In genomic region chrX:85582517-85582916, GRCm38 (mm10) we compare ENCODE assay signal across 20 mouse cellular contexts.
"Had no signal": no experiment of that assay in that cellular context is flagged by ENCODE, and none has a peak within 500 bp of the region (broad histone marks: within the 10 kb centered on the region; RNA-seq: fewer than 3 reads in every experiment).

No protein-coding gene starts in this region.

- H3K4me1 ChIP-seq: limb, embryonic 12.5 days; limb, embryonic 15.5 days; midbrain, embryonic 10.5 days; midbrain, embryonic 13.5 days had no signal

- H3K9ac ChIP-seq: limb, embryonic 12.5 days; limb, embryonic 15.5 days; midbrain, embryonic 13.5 days had no signal

- H3K36me3 ChIP-seq: limb, embryonic 12.5 days; limb, embryonic 15.5 days; midbrain, embryonic 10.5 days; midbrain, embryonic 13.5 days had no signal

- DNase-seq: kidney, adult 2 months; kidney, postnatal 25 days; layer of hippocampus, adult 9-11 months; left cerebral cortex, postnatal 4 days; lung, adult 2 months; lung, postnatal 14 days; lung, postnatal 4 days; right cerebral cortex, postnatal 4 days; thymus, adult 2 months; thymus, postnatal 14 days; thymus, postnatal 4 days had no signal

- H3K4me3 ChIP-seq: layer of hippocampus, adult 2 months; limb, embryonic 12.5 days; limb, embryonic 15.5 days; midbrain, embryonic 10.5 days; midbrain, embryonic 13.5 days had no signal

- H3K9me3 ChIP-seq: limb, embryonic 12.5 days; limb, embryonic 15.5 days; midbrain, embryonic 10.5 days; midbrain, embryonic 13.5 days had no signal

- H3K4me2 ChIP-seq: limb, embryonic 12.5 days; limb, embryonic 15.5 days; midbrain, embryonic 13.5 days had no signal

- ATAC-seq: intestine, postnatal 0 days; midbrain, embryonic 13.5 days; midbrain, embryonic 16.5 days had no signal

- H3K27ac ChIP-seq: kidney, postnatal 0 days; layer of hippocampus, adult 2 months; limb, embryonic 12.5 days; limb, embryonic 15.5 days; midbrain, embryonic 10.5 days; midbrain, embryonic 13.5 days; stomach, postnatal 0 days had no signal

- H3K27me3 ChIP-seq: limb, embryonic 12.5 days; limb, embryonic 15.5 days; midbrain, embryonic 13.5 days had no signal
